Mouse (Mus musculus) ovary, postnatal 14 days (tissue): Measurements from ENCODE around the gene Cbr1.
A peak's percentile ranks its signal among the peaks of the same experiment; 100 is the strongest.
"Not testable (repeated sequence)": the region's sequence is repeated elsewhere in the genome, so short reads cannot be mapped to it uniquely, and the experiment has no call there.

Experiments used
- DNase-seq: peaks from one replicate; pipeline ENCODE4 v3.0.0; 2022; ENCODE audit warnings: low spot score

Cbr1 gene

DNA sequence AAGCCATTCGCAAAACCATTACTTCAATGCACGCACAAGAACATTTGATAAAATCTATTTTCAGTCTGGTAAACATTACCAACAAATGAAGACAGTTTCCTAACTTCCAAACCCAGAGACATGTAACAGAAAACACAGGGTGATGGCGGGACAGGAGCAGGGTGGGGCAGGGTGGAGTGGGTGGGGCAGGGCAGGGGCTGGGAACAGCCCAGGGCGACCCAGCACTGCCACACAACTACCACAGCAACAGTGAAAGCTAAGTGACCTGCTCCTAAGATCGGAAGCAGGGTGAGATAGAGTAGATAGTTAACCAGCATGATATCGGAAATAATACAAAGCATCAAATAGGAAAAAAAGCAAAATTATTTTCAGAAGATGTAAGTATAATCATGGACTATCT is 6.2 kb upstream of the Cbr1 start:
- no peak for DNase-seq

DNA sequence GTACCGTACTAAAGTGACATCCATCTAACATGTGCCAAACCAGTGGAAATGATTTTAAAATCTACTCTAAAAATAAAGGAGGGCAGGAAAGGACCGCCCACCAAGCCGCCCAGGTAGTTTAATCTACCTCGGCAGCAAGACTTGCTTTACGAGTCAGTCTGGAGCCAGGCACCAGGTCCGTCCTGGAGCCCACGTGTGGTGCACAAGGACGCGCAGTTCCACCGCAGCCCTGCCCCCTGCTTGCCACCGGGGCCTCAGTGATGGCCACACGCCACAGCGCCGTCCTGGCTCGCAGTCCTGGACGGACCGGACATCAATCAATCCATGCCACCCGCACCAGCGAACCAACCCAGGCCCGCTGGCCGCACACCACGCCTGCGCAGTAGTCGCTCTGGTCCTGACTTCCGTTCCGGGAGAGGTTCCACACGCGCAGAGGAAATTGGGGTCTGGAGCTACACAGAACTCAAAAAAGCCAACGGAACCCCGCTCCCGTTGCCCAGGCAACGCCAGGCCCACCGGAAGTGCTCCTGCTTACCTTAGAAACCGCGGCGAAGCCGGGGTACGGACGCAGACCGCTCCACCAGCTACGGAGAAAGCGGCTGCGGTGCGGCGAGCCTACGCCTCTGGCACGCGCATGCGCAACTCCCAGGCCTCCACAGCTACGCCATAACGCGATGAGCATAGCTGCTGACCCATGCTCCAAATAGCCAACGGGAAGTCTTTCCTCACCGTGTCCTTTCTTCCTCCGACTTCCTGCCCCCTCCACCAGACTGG is 2.0 kb upstream of the Cbr1 start, which contains the start of gene Setd4:
Gene Setd4 (minus strand): TSS at position 625 of the 774 bp plus-strand sequence.
- peak; percentile 89 for DNase-seq

- DNase-seq = no peak
These were observed 1.1 kb upstream of the Cbr1 start for GRCm38 (mm10) chr16:93604481-93604969.

GRCm38 (mm10) chr16:93606146-93606545 is 493 bp downstream of the Cbr1 start:
- DNase-seq = no peak

DNA sequence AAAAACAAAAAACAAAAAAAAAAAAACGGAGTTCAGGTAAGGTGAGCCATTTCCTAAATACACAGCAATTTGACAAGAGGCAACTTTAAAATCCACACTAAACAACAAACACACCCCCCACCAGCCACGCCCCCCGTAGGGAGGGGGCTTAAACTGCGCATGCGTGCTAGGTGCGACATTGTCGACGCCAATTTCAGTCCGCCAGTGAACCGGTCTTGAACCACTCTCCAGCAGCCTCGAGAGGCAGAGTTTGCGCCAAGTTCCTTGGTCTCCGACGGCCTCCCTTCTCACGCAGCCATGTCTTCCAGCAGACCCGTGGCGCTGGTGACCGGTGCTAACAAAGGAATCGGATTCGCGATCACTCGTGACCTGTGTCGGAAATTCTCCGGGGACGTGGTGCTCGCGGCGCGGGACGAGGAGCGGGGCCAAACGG is 2.0 kb downstream of the Cbr1 start:
- peak; percentile 73 for DNase-seq

GRCm38 (mm10) chr16:93608731-93609130 is 3.1 kb downstream of the Cbr1 start:
- no peak for DNase-seq

GRCm38 (mm10) chr16:93609796-93610195 is 4.1 kb downstream of the Cbr1 start:
- DNase-seq = no peak

GRCm38 (mm10) chr16:93610961-93611360 is 5.3 kb downstream of the Cbr1 start:
- DNase-seq = no peak

- peak; percentile 68 for DNase-seq
These were observed 9.6 kb downstream of the Cbr1 start for GRCm38 (mm10) chr16:93615118-93615870.

DNA sequence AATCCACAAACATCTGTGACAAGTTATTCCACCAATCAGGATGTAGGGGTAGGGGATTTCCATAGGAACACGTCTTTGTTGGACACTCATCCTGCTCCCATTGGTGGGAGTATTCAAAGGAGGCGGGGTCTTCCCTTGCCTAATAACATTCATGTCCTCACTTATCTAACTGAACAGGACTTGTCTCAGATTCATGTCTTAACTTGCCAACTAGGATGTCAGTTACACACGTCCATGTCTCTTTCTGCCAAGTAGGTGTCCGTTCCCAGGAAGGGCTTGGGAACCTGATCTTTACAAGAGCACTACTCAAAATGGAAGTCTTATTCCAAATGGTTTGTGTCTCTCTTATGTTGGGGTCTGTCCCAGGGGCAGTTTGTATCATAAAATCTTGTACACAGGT is 18.1 kb downstream of the Cbr1 start:
- DNase-seq = not testable (repeated sequence)

DNA sequence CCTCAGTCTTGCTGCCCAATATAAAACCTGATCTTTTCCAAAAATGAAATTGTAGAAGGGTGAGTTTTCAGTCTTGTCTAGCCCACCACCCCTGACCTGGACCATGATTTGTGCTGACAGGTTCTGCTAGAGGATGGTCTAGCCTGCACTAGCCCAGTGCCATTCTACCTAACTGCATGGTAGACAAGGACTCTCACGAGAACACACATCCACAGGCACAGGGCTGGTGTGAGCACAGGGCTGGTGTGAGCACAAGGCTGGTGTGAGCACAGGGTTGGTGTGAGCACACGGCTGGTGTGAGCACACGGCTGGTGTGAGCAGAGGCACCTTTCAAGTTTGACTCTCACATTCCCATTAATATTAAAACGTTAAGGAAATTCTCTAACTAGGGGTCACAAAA is 19.0 kb downstream of the Cbr1 start:
- no peak for DNase-seq

DNA sequence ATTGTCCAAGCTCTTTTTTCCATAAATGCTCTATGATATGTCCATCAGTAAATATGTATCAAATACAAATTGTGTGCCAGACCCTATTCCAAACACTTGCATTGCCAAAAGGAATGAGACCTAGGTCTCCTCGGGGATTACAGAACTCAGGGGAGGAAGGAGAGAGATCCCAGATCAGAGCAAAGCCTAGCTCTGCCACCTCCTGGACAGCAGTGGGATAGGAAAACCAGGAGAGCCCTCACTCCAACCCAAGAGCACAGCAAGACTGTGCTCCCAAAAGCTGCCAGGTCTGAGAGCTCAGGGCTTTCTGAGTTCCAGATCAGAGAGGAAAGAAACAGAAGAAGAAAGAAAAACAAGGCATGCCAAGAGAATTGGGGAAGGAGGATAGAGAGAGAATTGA is 21.1 kb downstream of the Cbr1 start:
- DNase-seq = no peak

- DNase-seq = no peak
These were observed 22.2 kb downstream of the Cbr1 start, which contains the start of gene Gm5678 for GRCm38 (mm10) chr16:93627761-93628400. TSS of gene Gm5678 (plus strand) at chr16:93628097.

DNA sequence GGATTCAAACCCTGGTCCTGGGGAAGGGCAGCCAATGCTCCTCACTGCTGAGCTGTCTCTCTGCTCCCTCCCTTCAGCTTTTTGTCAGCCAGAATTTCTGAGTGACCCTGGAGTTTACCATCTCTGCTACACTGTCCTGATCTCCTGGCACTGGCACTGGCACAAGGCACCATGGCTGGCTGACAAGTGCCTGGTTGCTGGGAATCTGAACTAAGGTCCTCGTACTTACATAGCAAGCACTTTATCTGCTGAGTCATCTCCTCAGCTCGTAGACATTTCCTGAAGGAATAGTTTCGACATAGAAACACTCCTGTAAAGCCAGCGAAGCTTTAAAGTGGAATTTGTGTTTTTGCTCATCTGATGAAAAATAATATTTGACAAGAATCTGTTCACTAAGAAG is 38.4 kb downstream of the Cbr1 start:
- DNase-seq = no peak

GRCm38 (mm10) chr16:93648441-93649183 is 43.0 kb downstream of the Cbr1 start:
- no peak for DNase-seq
